Mouse (Mus musculus): ENCODE results near the gene Wwox. TPM values are rescaled to one million over a fixed set of nuclear protein-coding genes. Genes with fewer than 3 reads are reported as not detected.

Wwox gene
- polyA plus RNA-seq, 2 experiments, result 2.5 to 2.6 TPM

- H3K27me3 ChIP-seq (ENCODE audit: control insufficient read depth, insufficient read depth, low read length), result no peaks in the 10 kb centered on the region
- no peak for ATAC-seq (ENCODE audit: insufficient read depth)
- DNase-seq (ENCODE audit: low read depth in 3 of 3, low spot score in 3 of 3), result peak; percentile 26 to 51 (median 35)
- H3K36me3 ChIP-seq (replicated peaks; ENCODE audit: control insufficient read depth, insufficient read depth, low read depth), result no peaks in the 10 kb centered on the region
- 5% methylated on average over 6 of the region's 6 CpGs for WGBS (ENCODE audit: insufficient replicate concordance)
- no peaks in the 10 kb centered on the region for H3K9me3 ChIP-seq (ENCODE audit: control insufficient read depth, low read length)
- no peak overlapping the region for H3K27ac ChIP-seq
- peaks cover 0 to 6% of the 10 kb centered on the region in 2 experiments; a peak in 2 of 4 replicates for H3K4me1 ChIP-seq (replicated peaks; ENCODE audit: control insufficient read depth in 2 of 2, insufficient read depth in 2 of 2, low read length in 1 of 2)
- H3K9ac ChIP-seq (replicated peaks), result no peak overlapping the region
- H3K4me3 ChIP-seq (ENCODE audit: insufficient read depth in 1 of 2, low read depth in 2 of 2, low read length in 2 of 2), result no peak overlapping the region
- TF ChIP-seq EP300 (IDR thresholded peaks at IDR 0.05; ENCODE audit: low read depth) (no peak), CTCF (IDR thresholded peaks at IDR 0.05; ENCODE audit: low read depth) (peak; percentile 90)
- no peak overlapping the region for H3K4me2 ChIP-seq (ENCODE audit: low read depth)
Observed at GRCm38 (mm10) chr8:114438236-114438635, 1.2 kb upstream of the Wwox start.

- H3K9me3 ChIP-seq (ENCODE audit: control insufficient read depth, low read length), result no peaks in the 10 kb centered on the region
- H3K4me3 ChIP-seq (ENCODE audit: insufficient read depth in 1 of 2, low read depth in 2 of 2, low read length in 2 of 2), result peak overlapping the region; percentile 60 to 87
- no peaks in the 10 kb centered on the region for H3K27me3 ChIP-seq (ENCODE audit: control insufficient read depth, insufficient read depth, low read length)
- TF ChIP-seq EP300 (IDR thresholded peaks at IDR 0.05; ENCODE audit: low read depth), result no peak
- no peak; the same call in 1 of the 2 replicates for TF ChIP-seq CTCF (IDR thresholded peaks at IDR 0.05; ENCODE audit: low read depth)
- WGBS (ENCODE audit: insufficient replicate concordance), result 15% methylated on average over 5 of the region's 5 CpGs
- H3K4me2 ChIP-seq (ENCODE audit: low read depth), result peak overlapping the region; percentile 63
- peak overlapping the region; percentile 47 for H3K9ac ChIP-seq (replicated peaks)
- H3K4me1 ChIP-seq (replicated peaks; ENCODE audit: control insufficient read depth in 2 of 2, insufficient read depth in 2 of 2, low read length in 1 of 2), result peaks cover 0 to 6% of the 10 kb centered on the region in 2 experiments; a peak in 2 of 4 replicates
- no peaks in the 10 kb centered on the region for H3K36me3 ChIP-seq (replicated peaks; ENCODE audit: control insufficient read depth, insufficient read depth, low read depth)
- no peak overlapping the region for H3K27ac ChIP-seq
- ATAC-seq (ENCODE audit: insufficient read depth) (no peak), DNase-seq (ENCODE audit: low read depth in 3 of 3, low spot score in 3 of 3) (no peak)
Observed at GRCm38 (mm10) chr8:114440205-114440589, 742 bp downstream of the Wwox start.

GRCm38 (mm10) chr8:114441616-114442015 lies 2.2 kb downstream of the Wwox start:
- Histone ChIP-seq H3K27ac (no peak overlapping the region), H3K9me3 (ENCODE audit: control insufficient read depth, low read length) (no peaks in the 10 kb centered on the region), H3K36me3 (replicated peaks; ENCODE audit: control insufficient read depth, insufficient read depth, low read depth) (no peaks in the 10 kb centered on the region), H3K27me3 (ENCODE audit: control insufficient read depth, insufficient read depth, low read length) (no peaks in the 10 kb centered on the region), H3K4me3 (ENCODE audit: insufficient read depth in 1 of 2, low read depth in 2 of 2, low read length in 2 of 2) (no peak overlapping the region), H3K4me2 (ENCODE audit: low read depth) (no peak overlapping the region), H3K4me1 (replicated peaks; ENCODE audit: control insufficient read depth in 2 of 2, insufficient read depth in 2 of 2, low read length in 1 of 2) (peaks cover 0 to 6% of the 10 kb centered on the region in 2 experiments; a peak in 2 of 4 replicates), H3K9ac (replicated peaks) (no peak overlapping the region)
- DNase-seq (ENCODE audit: low read depth in 3 of 3, low spot score in 3 of 3), result peak; percentile 23 to 56 (median 31)
- TF ChIP-seq CTCF (IDR thresholded peaks at IDR 0.05; ENCODE audit: low read depth) (peak; percentile 75), EP300 (IDR thresholded peaks at IDR 0.05; ENCODE audit: low read depth) (no peak)
- WGBS (ENCODE audit: insufficient replicate concordance), result 50% methylated on average over 4 of the region's 4 CpGs
- no peak for ATAC-seq (ENCODE audit: insufficient read depth)

GRCm38 (mm10) chr8:114446884-114447283 lies 7.4 kb downstream of the Wwox start:
- Histone ChIP-seq H3K9me3 (ENCODE audit: control insufficient read depth, low read length) (no peaks in the 10 kb centered on the region), H3K9ac (replicated peaks) (no peak overlapping the region), H3K36me3 (replicated peaks; ENCODE audit: control insufficient read depth, insufficient read depth, low read depth) (no peaks in the 10 kb centered on the region), H3K27me3 (ENCODE audit: control insufficient read depth, insufficient read depth, low read length) (no peaks in the 10 kb centered on the region), H3K4me2 (ENCODE audit: low read depth) (no peak overlapping the region), H3K27ac (no peak overlapping the region), H3K4me3 (ENCODE audit: insufficient read depth in 1 of 2, low read depth in 2 of 2, low read length in 2 of 2) (no peak overlapping the region), H3K4me1 (replicated peaks; ENCODE audit: control insufficient read depth in 2 of 2, insufficient read depth in 2 of 2, low read length in 1 of 2) (no peaks in the 10 kb centered on the region)
- ATAC-seq (ENCODE audit: insufficient read depth), result no peak
- no peak for DNase-seq (ENCODE audit: low read depth in 3 of 3, low spot score in 3 of 3)
- 67% methylated on average over 7 of the region's 7 CpGs for WGBS (ENCODE audit: insufficient replicate concordance)
- TF ChIP-seq CTCF (IDR thresholded peaks at IDR 0.05; ENCODE audit: low read depth), result no peak
- no peak for TF ChIP-seq EP300 (IDR thresholded peaks at IDR 0.05; ENCODE audit: low read depth)

- WGBS (ENCODE audit: insufficient replicate concordance), result 74% methylated on average over 8 of the region's 8 CpGs
- no peak for ATAC-seq (ENCODE audit: insufficient read depth)
Observed at GRCm38 (mm10) chr8:114452278-114452677, 12.8 kb downstream of the Wwox start.

More at GRCm38 (mm10) chr8:114452278-114452677, 12.8 kb downstream of the Wwox start:
- DNase-seq (ENCODE audit: low read depth in 3 of 3, low spot score in 3 of 3), result no peak
- Histone ChIP-seq H3K9ac (replicated peaks) (no peak overlapping the region), H3K4me3 (ENCODE audit: insufficient read depth in 1 of 2, low read depth in 2 of 2, low read length in 2 of 2) (no peak overlapping the region), H3K36me3 (replicated peaks; ENCODE audit: control insufficient read depth, insufficient read depth, low read depth) (no peaks in the 10 kb centered on the region), H3K4me1 (replicated peaks; ENCODE audit: control insufficient read depth in 2 of 2, insufficient read depth in 2 of 2, low read length in 1 of 2) (no peaks in the 10 kb centered on the region), H3K27ac (no peak overlapping the region), H3K4me2 (ENCODE audit: low read depth) (no peak overlapping the region), H3K9me3 (ENCODE audit: control insufficient read depth, low read length) (no peaks in the 10 kb centered on the region), H3K27me3 (ENCODE audit: control insufficient read depth, insufficient read depth, low read length) (no peaks in the 10 kb centered on the region)
- TF ChIP-seq EP300 (IDR thresholded peaks at IDR 0.05; ENCODE audit: low read depth) (no peak), CTCF (IDR thresholded peaks at IDR 0.05; ENCODE audit: low read depth) (no peak)

Measured in liver, embryonic 14.5 days (tissue).